Mouse (Mus musculus) skeletal muscle tissue, adult 2 months (tissue): ENCODE measurements around the gene Lrrc52.
A peak's percentile ranks its signal among the peaks of the same experiment; 100 is the strongest.

Experiments
- DNase-seq: peaks from one replicate; pipeline ENCODE4 v3.0.0-alpha.2; 2012; ENCODE audit warnings: low read depth, low spot score

Gene Lrrc52

GRCm38 (mm10) chr1:167466765-167467426 lies at the start of gene Lrrc52:
Gene Lrrc52 (minus strand): TSS chr1:167466780.
- peak; percentile 76 for DNase-seq

GRCm38 (mm10) chr1:167511621-167512020 lies 45.0 kb upstream of the Lrrc52 start:
- no peak for DNase-seq

GRCm38 (mm10) chr1:167506048-167506447 lies 39.5 kb upstream of the Lrrc52 start:
- no peak for DNase-seq

GRCm38 (mm10) chr1:167505427-167505826 lies 38.8 kb upstream of the Lrrc52 start:
- no peak for DNase-seq

DNA sequence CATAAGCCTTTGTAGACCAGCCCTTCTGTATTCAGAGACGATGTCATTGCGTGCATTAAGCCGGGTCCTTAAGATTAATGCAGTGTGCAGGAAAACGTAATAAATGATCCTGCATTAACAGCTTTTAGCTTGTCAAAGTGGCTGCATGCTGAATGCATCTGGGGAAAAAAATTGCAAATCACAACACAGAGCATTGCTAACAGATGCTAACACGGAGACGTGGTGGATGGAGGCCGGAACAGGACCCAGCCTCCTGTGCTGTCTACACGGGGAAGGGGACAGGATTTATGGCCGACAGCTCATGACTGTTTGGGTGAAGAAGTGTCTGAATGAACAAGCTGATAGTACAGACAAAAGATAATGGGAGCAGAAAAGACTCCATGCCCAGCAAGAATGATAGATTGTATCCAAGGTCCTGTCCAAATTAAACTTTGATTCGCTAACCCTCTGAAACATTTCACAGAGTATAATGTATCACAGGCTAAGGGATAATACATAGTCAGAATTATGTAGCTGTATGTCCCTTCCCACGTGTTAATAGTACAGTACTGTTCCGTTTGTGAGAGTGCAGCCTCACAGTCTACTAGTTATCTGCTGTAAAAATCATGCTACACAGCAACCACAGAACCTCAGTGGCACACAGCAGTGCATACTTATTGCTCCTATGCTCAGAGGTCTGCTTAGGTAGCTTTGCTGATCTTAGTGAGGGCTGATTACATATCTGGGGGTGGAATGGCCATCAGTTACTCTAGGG lies 32.7 kb upstream of the Lrrc52 start:
- no peak for DNase-seq

DNA sequence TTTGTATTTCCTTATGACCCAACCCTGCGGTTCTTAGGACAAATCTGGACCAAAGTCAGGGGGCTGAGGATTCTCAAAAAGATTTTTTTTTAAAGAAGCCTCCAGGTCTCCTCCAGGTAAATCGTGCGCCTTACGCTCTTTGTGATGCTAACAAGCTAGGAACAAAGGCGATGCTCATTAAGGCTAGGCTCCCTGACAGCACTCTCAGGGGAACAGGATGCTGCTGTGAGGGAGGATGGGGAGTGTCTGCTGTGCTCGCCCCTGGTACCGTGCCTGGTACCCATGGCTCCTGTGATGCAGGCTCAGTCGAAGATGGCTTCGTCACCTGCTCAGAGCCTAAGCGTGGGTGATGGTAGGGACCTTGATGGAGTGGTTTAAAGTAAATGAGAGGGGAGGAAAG lies 31.4 kb upstream of the Lrrc52 start:
- no peak for DNase-seq

DNA sequence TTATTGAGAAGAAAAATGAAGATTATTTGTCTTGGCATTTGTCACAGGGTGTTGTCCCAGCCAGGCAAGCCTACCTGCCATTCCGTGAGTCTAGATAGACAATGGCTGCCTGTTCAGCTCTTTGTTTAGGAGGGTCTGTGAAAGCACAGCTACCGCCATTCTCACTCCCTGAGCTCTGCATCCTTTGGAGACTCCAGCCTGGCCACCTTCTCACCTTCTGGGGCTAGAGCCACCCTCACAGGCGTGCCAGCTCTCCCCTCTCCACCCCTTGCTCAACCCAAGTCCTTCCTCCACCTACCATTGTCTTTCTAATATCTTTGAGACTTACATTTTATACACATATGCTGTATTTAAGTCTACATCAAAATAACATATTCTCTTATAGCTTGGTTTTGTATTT lies 31.0 kb upstream of the Lrrc52 start:
- no peak for DNase-seq

DNA sequence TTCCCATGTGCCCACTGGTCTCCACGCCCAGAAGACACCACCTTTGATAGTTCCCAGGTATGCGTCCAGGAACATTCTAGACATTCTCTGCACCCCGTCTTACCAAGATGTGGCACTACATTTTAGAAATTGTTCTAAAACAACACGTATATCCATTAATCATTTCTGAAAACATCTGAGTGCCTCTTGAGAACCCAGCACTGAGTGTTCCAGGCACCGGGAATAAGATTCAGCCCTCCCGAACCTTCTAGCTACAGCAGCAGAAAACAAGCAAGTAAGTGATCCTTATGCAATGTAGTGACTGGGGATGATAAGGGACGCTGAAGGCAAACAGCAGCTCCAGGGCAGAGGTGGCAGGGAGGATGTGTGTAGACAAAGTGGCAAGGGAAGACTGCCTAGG lies 24.9 kb upstream of the Lrrc52 start:
- no peak for DNase-seq

GRCm38 (mm10) chr1:167487933-167488332 lies 21.4 kb upstream of the Lrrc52 start:
- DNase-seq, result no peak

DNA sequence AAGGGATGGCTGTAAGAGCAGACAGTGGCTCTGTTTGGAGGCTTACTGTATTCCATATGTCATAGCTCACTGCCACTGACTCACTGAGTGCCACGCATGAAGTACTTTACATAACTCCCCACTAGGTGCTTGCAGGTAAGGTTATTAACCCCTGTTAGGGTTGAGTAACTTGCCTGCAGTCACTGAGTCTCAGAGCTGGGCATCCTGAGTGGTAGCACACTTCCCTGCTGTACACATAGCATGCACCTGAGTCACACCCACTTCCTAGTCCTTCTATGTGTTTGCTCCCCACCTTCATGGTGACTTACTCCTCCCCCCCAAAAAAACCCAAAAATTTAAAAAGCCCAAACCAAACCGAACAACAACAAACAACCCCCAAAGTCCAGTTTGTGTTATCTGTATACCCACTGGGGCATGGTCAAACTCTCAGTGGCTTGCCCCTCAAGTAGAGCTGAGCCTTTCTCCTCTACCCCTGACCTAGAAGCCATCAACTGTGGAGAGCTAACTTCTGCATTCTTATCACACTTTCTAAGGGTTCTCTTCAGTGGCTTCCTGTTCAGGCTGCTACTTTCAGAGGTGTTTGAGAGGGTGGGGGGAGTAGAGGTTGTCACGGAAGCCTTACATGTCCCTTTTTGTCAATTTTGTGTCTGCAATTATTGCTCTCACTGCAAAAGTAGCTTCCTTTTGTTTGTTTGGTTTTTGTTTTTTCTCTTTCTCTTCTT lies 20.5 kb upstream of the Lrrc52 start:
- DNase-seq, result no peak

- no peak for DNase-seq
Observed at GRCm38 (mm10) chr1:167482863-167483262, 16.3 kb upstream of the Lrrc52 start.

- DNase-seq, result no peak
Observed at GRCm38 (mm10) chr1:167473585-167473984, 7.0 kb upstream of the Lrrc52 start.

GRCm38 (mm10) chr1:167467916-167468315 lies 1.3 kb upstream of the Lrrc52 start:
- DNase-seq, result no peak

DNA sequence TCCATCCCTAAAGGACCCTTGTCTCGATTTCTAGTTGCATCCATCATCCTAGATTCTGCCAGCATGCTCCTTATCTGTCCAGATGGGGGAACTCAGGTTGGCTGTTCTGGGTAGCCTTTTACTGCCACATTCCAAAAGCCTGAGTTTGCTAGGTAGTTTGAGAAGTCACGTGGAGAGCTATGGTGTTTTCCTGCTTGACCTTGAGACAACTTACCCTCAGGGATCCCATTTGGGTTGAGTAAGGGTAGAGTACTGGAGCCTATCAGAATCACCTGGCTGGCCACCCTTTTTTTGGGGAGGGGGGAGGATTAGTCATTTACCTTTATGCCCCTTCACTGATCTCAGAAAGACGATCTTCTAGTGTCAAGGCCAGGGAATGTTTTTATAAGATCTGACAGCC lies 9.3 kb downstream of the Lrrc52 start:
- no peak for DNase-seq

DNA sequence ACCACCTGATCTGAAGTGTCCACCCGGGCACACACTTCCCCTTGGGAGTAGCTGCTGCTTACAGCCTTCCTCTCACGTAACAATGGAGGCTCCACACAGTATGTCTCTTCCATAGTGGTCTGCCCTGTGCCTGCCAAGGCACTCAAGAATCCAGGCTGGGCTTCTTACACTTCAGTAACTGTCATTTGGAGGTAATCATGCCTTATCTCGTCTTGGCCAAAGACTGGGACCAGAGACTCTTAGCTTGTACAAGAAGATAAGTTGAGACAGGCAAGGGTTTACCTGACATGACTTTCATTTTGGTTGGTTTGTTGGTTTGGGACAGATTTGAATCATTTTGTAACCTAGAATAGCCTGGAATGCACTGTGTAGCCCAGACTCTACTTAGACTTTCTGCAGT lies 13.5 kb downstream of the Lrrc52 start:
- no peak for DNase-seq

- no peak for DNase-seq
Observed at GRCm38 (mm10) chr1:167452456-167452855, 14.1 kb downstream of the Lrrc52 start.

DNA sequence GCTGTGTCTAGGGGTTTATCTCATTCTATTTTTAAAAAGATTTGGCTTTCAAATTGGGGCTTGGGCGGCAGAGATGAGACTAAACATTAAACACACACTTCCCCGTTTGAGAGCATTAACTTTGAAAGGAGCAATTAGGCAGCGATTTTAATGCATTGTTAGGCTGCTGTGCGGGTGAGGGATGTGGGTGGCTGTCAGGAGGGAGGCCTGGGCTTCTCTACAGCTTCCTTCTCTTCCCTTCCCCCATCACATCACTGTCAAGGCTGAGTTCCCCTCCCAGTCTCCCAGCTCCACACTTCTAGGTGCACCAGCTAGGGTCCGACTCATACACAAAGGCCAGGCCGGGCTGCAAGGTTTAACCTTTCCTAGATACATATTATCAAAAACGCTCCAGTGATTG lies 18.0 kb downstream of the Lrrc52 start:
- no peak for DNase-seq

- no peak for DNase-seq
Observed at GRCm38 (mm10) chr1:167448088-167448487, 18.5 kb downstream of the Lrrc52 start.

GRCm38 (mm10) chr1:167446516-167446915 lies 20.1 kb downstream of the Lrrc52 start:
- no peak for DNase-seq

- no peak for DNase-seq
Observed at GRCm38 (mm10) chr1:167445167-167445566, 21.4 kb downstream of the Lrrc52 start.

DNA sequence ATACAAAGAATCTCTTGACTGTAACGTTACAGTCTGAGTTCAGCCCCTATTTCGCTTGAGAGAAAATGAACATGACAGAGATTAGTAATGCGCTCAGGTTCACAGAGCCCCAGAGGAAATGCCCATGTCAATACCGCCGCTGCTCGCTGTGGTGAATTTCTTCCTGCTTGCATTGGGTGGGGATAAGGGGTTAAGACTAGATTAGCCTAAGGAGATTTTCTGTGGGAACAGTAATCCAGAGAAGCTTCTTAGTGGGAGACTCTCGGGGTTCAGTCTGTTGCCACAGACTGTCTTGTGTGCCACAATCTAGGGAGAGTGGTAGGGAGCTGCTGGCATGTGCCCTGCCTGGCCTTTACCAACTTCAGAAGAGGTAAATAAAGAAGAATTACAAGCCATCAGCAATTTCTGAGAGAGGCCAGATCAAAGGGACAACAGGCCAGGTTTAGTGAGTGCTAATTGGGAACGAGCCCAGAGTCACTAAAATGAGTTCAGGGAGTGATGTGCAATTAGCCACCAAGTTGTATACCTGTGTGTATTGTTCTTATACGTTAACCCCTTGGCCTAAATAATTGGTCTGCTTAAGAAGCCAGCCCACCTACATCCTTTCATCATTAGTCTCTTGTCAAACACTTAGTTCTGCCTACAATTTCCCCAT lies 28.2 kb downstream of the Lrrc52 start:
- DNase-seq, result no peak

- DNase-seq, result no peak
Observed at GRCm38 (mm10) chr1:167437091-167437490, 29.5 kb downstream of the Lrrc52 start.
